Mouse (Mus musculus) CD4-positive, CD25-positive, alpha-beta regulatory T cell, adult 4 months (primary cell): ENCODE measurements around the gene Rfx7. TPM values are rescaled to one million over a fixed set of nuclear protein-coding genes. Genes with fewer than 3 reads are reported as not detected.
"Not testable (repeated sequence)": the region's sequence is repeated elsewhere in the genome, so short reads cannot be mapped to it uniquely, and the experiment has no call there.

Experiments used
- ATAC-seq: one replicate; pipeline ENCODE4 v1.8.0; 2017
- polyA plus RNA-seq, 2 experiments: library from polyadenylated mRNA; unstranded; fragments of 100-300 nt; shearing (Covaris generic); gene quantifications; one replicate each; pipeline ENCODE4 v1.2.1; 2017

Rfx7 gene
- polyA plus RNA-seq, 2 experiments from 2014 or later: 18.3 to 22.9 TPM

DNA sequence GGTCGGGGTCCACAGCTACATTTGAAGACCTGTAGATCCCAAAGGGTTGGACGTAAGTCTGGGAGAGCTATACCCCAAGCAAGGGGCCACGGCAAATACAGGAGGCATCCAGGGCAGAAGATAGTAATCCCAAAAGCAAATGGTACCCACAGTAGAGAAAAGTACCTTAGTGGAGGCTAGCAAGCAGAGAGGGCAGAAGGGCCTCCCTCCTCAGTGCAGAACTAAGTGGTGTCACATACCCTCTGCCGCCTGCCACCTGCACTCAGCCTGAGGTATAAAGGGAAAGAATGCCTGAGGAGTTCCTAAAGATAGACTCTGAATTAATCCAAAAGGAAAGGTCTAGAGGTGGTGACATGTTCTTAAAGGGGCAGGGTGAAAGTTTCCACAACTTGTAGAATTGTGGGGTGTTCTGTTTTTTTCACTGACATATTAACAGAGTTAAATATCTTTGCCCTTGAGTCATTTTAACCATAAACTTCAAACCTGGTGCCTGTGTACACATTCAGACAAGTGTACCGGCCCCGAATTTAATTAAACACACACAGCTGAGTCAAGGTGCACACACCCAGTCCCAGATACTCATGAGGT, 109.1 kb downstream of the Rfx7 start:
- no peak for ATAC-seq

DNA sequence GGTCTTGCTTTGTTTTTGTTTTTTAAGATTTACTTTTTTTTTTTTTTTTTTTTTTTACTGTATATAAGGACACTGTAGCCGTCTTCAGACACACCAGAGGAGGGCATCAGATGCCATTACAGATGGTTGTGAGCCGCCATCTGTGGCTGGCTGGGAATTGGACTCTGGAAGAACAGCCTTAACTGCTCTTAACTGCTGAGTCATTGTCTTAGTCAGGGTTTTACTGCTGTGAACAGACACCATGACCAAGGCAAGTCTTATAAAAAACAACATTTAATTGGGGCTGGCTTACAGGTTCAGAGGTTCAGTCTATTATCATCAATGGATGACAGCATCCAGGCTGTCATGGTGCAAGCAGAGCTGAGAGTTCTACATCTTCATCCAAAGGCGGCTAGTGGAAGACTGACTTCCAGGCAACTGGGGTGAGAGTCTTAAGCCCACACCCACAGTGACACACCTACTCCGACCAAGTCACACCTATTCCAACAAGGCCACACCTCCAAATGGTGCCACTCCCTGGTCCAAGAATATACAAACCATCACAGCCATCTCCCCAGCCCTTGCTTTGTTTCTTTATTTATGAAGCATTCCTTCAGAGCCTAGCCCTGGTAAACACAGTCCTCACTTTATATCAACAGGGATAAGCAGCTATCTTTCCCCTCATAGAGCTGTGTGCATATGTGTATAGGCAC, 110.9 kb downstream of the Rfx7 start:
- not testable (repeated sequence) for ATAC-seq

DNA sequence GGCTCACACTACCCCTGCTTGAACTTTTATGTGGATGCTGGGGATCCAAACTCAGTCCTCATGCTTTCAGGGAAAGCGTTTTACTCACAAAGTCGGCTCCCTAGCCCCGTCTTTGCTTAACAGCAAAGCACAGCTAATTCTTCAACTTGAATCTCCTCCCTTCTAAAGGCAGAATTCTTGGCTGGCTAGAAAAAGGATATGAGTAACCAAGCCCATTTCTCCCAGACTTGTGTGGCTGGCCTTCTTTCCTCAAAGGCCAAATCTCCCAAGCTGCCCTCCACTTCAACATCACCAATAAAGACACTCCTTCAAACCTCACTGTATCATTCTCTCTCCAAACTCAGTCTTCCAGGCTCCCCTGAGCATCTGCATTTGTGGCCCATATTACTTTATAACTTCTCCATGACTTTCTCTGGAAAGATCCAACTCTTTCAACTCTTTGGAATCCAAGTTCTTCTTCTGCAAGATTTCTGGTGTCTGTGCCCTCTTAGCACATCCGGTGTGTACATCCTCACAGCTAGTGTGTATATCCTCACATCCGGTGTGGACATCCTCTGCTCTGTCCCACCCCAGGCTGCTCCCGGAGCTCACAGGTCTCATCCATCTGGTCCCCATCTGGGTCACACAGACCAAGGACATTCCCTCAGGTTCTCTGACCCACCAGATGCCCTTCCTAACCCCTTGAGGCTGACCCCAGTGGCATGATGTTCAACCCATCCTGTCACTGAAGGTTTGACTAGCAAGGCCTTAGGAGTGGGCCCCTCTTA, 111.8 kb downstream of the Rfx7 start:
- ATAC-seq: no peak

DNA sequence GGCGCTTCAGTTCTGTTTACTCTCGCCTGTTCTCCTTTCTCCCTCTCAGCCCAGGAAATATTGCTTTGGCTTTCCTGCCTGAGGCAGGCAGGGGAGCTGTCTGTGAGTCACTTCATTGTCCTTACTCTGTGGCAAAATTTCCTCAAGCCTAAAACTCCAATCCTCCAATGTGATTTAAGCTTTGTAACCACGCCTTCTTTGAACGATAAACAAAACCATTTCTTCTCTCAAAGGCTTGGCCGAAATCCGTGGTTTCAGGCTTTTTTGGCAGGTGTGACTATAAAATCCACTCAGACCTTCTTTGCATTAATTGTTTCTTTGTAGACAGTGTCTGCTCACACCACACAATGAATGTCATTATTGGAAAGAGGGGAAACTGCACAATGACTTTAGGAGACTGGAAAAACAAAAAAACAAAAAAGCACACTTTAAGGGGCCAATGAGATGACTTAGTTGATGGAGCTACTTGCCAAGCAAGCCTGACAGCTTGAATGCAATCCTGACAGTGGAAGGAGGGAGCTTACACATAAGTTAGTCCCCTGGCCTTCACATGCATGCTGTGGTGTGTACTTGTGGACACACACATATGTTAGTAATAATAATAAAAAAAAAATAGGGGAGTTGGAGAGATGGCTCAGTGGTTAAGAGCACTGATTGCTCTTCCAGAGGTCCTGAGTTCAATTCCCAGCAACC, 112.5 kb downstream of the Rfx7 start:
- no peak for ATAC-seq

DNA sequence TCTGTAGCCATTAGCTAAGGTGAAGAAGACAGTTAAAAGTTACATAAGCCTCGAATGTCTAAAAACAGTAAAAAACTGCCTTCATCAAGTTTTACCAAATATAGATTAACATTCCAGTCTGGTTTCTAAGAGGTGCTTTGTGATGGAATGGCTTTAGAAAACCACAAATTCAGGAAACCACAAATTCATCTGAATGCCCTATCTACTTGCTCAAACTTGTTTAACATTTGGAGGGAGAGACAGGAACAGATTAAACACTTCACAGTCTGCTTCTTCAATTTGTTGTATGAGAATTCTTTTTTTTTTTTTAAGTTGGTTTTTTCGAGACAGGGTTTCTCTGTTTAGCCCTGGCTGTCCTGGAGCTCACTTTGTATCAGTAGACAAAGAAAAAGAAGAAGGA, 117.7 kb downstream of the Rfx7 start:
- no peak for ATAC-seq

DNA sequence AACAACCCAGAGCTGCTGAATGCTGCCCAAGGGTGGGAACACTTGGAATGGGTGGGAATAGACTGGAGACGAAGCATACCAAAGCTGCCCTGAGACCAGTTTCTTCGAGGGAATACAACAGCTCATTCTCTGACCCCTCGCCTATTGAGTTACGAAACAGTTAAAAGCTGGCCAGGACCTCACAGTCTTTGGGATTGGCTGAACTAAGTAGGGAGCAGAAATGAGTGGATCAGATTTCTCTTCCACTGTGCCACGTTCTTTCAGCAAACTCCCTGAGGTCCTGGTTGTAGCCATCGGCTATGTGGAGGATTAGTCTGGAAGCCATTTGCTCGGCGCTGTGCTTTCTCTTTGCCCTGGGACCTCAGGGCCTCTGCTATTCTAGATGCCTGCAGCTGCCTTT, 120.9 kb downstream of the Rfx7 start:
- no peak for ATAC-seq

DNA sequence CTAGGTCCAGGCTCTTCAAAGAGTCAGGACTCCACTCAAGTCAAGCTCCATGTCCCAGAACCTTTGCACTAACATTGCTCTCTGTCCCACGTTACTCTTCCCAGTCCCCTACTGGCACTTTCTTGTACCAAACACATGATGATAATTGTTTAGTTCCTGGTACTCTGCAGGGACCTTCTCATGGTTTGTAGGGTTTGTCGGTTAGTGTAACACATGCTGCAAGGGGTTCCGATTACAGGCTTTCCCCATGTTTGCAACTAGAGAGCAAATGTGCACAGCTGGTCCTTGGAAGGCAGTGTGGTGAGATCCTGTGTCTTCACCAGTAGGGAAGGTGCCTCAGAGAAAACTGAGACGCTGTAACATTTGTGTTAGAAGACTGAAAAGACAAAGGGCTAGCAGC, 121.5 kb downstream of the Rfx7 start:
- no peak for ATAC-seq

DNA sequence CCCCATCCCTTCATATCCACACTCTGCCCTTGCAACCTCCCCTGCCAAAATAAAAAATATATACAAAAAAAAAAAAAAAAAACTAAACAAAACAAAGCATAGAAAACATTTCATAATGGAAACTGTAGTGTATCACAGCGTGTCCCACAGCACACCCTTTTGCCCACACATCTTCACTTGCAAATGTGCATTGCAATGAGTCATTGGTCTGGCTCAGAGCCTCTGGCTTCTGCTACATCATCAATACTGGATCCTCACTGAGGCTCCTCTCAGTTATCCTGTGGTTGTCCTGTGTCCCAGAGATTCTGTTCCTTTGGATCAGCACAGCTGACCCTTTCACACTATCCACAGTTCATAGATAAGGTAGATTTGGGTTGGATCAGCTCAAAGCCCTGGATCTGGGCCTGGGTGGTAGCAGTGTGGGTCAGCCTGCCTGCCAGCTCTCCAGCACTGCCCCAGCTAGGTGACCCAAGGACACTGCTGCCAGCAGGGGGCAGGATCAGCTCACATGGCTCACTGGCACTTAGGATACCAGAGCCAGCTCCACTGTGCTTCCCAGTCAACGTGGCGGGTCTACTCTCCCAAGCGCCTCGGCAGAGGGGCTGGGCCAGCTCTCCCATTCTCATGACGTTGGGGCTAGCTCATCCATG, 122.7 kb downstream of the Rfx7 start:
- ATAC-seq: no peak

DNA sequence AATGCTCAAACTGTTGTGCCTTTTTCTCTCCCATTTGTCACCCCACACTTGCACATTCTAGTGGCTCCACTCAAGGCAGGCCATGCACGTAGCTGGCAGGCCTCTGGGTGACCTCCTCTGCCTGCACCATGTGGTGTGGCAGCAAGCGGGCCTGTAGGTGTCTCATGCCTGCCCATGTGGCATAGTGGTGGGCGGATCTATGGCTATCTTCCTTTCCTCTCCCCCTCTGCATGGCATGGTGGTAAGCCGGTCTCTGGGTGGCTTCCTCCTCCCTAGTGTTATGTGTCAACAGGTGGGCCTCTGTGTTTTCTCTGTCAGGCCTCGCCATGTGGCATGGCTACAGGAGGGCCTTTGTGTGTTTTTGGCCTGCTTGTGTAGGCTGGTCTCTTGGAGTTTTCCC, 123.6 kb downstream of the Rfx7 start:
- ATAC-seq: no peak

DNA sequence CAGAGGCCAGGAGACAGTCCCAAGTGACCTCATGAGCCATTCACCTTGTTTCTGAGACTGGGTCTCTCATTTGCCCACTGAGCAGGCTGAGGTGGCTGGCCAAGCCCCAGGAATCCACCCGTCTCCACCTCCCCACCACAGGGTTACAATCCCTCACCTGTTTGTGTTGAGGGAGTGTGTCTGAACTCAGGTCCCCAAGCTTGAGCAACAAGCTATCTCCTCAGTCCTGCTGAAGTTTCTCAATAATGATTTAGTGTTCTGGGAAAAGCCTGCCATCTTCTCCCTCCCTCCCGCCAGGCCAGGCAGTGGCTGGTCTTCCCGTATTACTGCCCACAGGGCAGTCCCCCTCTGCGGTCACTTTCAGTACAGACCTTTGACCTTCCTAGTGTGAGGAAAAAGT, 124.5 kb downstream of the Rfx7 start:
- no peak for ATAC-seq

DNA sequence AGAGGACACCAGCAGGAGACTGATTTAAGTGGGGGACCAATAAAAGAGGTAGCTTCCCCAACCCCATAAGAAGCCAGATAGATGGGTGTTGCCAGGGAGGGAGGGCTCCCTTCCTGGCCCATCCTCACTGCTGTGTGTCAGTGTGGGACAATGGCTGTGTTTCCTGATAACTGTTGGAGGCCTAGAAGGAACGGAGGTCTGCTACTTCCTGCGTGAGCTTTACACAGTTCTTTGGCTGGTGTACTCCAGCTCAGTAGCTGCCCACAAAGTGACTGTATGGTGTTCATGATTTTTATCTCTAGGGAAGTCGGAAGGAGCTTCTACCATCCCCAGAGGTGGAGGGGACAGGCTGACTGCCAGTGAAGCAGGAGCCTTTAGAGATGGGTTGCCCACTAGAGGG, 124.9 kb downstream of the Rfx7 start:
- no peak for ATAC-seq

DNA sequence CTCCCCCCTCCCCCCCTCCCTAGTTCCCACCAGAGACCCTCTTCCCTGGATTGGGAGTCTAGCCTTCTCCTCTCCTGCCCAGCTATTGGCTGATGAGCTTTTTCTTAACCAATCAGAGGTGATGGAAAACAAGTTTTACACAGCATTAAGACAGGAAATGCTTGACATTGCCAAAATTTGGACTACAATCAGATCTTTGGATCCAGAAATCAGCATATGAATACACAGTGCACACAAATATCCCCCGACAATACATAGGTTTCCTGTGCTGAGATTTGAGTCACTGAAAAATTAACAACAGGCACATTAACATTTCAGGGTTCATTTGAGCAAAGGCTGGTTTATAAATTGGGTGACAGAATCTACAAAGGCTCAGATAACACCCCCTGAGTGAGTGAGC, 125.7 kb downstream of the Rfx7 start:
- no peak for ATAC-seq

DNA sequence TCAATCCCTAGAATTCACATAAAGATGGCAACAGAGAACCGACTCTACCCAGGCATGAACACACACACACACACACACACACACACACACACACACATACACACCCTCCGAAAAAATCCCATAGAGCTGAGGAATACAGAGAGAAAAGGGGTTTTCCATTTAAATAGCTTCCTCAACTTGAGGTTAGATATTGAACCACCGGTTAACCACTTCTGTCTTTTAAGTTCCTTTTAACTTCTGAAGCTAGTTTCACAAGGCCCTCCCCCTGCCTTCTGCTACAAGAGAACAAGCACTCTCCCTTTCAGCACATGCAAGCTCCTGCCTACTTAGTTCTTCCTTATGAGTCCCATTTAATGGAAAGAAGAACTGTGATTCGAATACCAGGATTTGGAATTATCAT, 128.1 kb downstream of the Rfx7 start:
- peak; percentile 91 for ATAC-seq

DNA sequence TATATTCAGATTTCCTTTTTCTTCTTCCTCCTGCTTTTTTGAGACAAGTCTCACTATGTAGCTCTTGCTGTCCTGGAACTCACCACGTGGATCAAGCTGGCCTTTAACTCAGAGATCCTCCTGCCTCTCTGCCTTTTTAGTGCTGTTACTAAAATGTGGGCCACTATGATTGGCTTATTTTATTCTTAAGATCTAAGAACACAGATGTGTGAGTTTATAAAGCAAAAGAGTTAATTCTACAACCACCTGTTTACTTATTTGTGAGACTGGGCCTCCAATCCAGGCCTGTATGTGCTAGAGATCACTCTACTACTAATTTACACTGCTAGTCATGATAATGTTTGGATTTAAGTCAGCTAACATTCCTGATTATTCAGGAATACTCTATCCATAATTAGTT, 128.9 kb downstream of the Rfx7 start:
- no peak for ATAC-seq

DNA sequence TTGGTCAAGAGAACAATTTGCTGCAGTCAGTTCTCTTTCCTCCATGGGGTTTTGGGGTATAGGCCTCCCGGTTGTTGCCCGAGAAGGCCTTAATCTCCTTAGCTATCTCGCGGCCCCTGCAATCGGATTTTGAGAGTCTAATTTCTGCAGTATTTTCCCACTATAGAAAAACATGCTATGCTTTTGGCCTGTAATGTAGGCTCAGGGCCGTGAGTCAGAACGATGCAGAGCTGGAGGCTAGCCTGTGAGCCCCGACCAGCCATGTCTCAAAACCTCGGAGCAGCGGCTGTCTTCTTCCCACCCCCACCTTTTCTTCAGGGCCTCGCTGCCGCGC, 129.5 kb downstream of the Rfx7 start:
- no peak for ATAC-seq

DNA sequence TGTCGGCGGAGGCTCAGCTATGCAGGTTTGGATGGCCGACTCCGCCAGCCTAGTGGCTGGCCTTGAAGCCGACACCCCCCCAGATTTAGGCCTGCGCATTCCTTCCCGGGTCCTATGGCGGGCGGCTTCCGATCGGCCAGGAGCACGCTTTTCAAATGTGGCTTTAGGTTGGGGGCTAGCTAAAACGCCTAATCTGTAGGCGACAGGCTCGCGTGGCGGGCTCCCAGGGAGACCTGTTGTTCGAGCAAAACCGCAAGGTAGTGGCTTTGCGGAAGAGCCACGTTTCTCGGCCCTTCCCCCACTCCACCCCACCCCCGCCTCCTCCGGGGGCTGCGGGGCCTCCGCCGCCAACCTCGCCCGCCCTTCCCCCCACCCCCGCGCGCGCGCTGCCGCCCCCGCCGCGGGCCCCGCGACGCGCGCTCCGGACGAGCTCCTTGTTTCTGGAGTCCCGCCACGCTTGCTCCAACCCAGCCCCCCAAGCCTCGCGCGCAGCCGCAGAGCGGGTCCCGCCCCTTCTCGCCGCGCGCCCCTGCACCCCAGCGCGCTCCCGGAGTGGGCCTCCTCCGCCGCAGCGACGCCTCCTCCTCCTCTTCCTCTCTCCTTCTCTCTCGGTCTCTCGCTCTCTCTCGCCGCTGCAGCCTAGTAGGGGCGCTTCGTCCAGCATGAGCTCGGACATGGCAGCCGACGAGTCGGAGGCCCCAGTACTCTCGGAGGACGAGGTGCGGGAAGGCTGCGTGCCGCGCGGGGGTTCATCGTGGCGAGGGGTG, 130.0 kb downstream of the Rfx7 start, which contains the start of gene Nedd4:
Nedd4 (plus strand) TSS at position 452 of the 767 bp plus-strand sequence.
- ATAC-seq: no peak

DNA sequence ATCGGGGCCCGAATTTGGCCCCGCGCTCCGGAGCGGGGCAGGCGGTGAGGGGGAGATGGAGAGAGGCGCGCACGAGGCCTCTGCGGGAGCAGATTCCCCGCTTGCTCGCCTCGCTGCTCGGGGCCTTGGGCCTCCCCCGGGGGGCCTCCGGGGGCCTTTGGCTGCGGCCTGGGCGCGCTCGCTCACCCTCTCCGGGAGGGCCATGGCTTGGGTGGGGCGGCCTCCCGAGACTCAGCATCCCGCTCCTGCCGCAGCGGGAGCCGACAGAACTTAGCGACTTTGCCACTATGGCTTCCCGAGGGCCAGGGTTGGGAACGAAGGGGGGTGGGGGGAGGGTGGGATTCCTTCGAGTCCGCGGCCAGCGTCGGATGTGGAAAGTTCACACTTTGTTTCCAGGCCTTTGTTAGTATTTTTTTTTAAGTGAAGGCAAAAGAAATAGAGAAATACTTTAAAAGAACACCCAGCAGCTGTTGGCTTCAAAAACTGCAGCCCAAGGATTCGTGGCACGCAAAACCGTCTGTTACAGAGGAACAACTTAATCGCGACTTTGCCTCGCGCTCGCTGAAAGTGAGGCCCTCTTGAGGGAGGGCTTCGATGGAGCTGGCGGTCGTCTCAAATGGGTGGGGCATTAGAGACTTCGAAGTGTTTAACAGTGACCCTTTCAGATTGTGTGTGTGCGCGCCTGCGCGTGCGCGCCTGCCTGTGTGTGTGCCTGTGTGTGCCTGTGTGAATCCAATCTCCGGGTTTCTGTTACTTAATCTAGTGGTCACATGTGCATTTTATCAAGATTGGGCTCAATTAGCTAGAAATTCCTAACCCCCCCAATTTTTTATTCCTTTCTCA, 130.9 kb downstream of the Rfx7 start:
- no peak for ATAC-seq

DNA sequence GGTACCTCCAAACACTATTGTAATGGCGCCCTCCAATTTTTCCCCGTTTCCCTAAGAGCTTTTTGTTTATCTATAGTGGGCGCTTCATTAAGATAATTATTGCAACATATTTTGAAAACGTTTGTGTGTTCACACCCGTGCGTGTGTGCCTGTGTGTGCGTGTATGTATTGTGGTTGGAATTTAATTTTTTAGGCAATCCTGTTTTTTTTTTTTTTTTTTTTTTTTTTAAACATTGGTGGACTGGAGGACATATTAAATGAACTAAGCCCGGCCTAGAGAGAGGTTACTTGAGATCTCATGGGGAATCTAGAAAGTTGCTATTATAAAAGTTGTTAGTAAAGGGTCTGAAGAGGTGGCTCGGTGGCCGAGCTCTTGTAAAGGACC, 131.5 kb downstream of the Rfx7 start:
- no peak for ATAC-seq

DNA sequence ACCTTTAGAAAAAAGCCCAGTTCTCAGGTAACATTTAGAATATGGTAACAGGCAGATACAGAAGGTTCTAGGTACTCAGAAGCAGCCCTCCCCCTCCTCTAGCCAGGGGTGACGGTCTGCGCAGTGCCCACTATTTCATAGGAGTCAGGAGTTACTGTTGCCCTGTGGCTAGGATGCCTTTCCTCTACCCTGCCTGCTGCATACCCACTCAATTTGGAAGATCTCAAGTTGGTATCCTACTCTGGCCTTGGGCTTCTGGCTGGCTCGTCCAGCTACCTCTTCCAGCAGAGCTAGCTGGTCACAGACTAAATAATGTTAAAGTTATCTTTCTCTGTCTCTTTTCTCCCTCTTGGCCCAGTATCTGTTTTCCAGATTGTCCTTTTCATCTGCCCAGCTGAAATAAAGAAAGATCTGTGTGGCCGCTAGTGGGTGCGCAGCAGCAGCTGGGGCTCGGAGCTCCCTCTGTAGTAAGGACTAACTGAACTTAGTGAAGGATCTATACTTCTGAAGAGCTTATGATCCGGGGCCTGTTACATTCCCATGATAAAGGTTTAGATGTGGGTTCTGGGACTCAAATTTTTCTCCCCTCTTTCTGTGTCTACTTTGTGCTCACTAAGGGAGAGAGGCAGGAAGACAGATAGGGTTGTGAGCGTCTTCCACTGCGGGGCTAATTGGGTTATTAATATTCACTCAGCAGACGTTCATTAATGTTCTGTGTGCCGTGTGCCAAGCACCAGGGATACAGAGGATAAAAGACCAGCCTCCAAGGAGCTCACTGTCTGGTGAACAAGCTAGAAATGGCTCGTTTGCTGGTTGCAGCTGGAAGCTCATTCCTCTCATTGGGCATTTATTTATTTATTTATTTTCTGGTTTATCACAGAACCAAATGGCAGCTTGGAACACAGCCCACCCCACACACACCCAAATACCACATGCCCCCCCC, 132.6 kb downstream of the Rfx7 start:
- no peak for ATAC-seq

DNA sequence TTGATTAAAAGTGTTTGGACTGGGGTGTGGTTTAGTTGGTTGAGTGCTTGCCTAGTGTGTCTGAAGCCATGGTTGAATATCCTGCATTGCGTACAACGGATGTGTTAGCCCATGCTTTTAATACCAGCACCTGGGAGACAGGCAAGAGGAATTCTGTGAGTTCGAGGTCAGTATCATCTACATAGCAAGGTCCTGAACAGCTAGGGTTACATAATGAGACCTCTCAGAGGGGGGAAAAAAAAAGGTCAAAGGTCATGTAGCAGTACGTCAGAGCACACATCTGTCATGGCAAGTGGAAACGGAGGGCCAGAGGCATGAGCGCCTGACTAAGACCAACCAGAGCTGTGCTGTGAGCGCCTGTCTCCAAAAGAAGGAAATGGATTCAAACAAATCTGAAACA, 133.5 kb downstream of the Rfx7 start:
- ATAC-seq: no peak
